Mouse (Mus musculus): ENCODE measurements at regions not wholly inside any gene's neighbourhood (a gene's known extent, or its start where the extent isn't known, plus 50 kb on each side); places are given as distances from the start of the nearest gene placed in this dataset.

GRCm38 (mm10) chr12:7192591-7192990 is 784.9 kb upstream of the Apob start:
- whole genome bisulfite sequencing = 64% methylated on average over 3 of the region's 3 CpGs
- no peak for ATAC-seq (ENCODE audit: low FRiP score, low read depth)

GRCm38 (mm10) chr12:7198098-7198497 is 779.4 kb upstream of the Apob start:
- DNase-seq (ENCODE audit: low spot score) (no peak), ATAC-seq (ENCODE audit: low FRiP score, low read depth) (no peak)
- Histone ChIP-seq H3K36me3 (ENCODE audit: control insufficient read depth, insufficient read depth, low read length) (no peaks in the 10 kb centered on the region), H3K9me3 (ENCODE audit: control insufficient read depth, low read length) (no peaks in the 10 kb centered on the region), H3K4me1 (ENCODE audit: control insufficient read depth, insufficient read depth, low read length) (no peaks in the 10 kb centered on the region), H3K4me3 (replicated peaks; ENCODE audit: low read length) (no peak overlapping the region), H3K27ac (replicated peaks; ENCODE audit: low read depth, low read length) (no peak overlapping the region), H3K4me2 (replicated peaks; ENCODE audit: low read depth, low read length, severe bottlenecking) (no peak overlapping the region), H3K9ac (ENCODE audit: low read depth, low read length, severe bottlenecking) (no peak overlapping the region), H3K27me3 (ENCODE audit: control insufficient read depth, insufficient read depth, low read length) (no peaks in the 10 kb centered on the region)
- TF ChIP-seq POLR2A (IDR thresholded peaks at IDR 0.05; ENCODE audit: borderline replicate concordance, extremely low read depth, insufficient read depth, insufficient read length) = no peak

More at GRCm38 (mm10) chr12:7192591-7192990, 784.9 kb upstream of the Apob start:
- Histone ChIP-seq H3K27me3 (ENCODE audit: control insufficient read depth, insufficient read depth, low read length) (no peaks in the 10 kb centered on the region), H3K4me1 (ENCODE audit: control insufficient read depth, insufficient read depth, low read length) (no peaks in the 10 kb centered on the region), H3K9me3 (ENCODE audit: control insufficient read depth, low read length) (no peaks in the 10 kb centered on the region), H3K27ac (replicated peaks; ENCODE audit: low read depth, low read length) (no peak overlapping the region), H3K9ac (ENCODE audit: low read depth, low read length, severe bottlenecking) (no peak overlapping the region), H3K4me2 (replicated peaks; ENCODE audit: low read depth, low read length, severe bottlenecking) (no peak overlapping the region), H3K36me3 (ENCODE audit: control insufficient read depth, insufficient read depth, low read length) (no peaks in the 10 kb centered on the region), H3K4me3 (replicated peaks; ENCODE audit: low read length) (no peak overlapping the region)
- DNase-seq (ENCODE audit: low spot score) = no peak
- no peak for TF ChIP-seq POLR2A (IDR thresholded peaks at IDR 0.05; ENCODE audit: borderline replicate concordance, extremely low read depth, insufficient read depth, insufficient read length)

DNA sequence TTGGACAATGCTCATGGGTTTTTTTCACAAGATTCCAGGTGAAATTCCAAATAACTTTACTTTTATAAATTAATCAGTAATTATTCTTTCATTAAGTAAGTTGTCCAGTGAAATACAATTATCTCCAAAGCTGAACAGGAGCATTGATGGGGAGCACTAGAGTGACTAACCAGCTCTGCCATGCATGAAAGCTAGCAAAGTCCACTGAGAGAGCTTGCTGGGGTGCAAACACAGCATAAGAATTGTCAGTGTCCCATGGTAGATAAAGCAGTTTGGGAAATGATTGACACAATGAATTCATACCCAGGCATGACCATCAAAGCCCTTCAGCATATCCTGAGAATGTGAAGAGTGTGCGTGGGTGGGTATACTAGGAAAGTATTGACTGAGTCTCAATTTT is 776.6 kb upstream of the Apob start:
- no peak for TF ChIP-seq POLR2A (IDR thresholded peaks at IDR 0.05; ENCODE audit: borderline replicate concordance, extremely low read depth, insufficient read depth, insufficient read length)
- 89% methylated on average over 1 of the region's 1 CpGs for WGBS

DNA sequence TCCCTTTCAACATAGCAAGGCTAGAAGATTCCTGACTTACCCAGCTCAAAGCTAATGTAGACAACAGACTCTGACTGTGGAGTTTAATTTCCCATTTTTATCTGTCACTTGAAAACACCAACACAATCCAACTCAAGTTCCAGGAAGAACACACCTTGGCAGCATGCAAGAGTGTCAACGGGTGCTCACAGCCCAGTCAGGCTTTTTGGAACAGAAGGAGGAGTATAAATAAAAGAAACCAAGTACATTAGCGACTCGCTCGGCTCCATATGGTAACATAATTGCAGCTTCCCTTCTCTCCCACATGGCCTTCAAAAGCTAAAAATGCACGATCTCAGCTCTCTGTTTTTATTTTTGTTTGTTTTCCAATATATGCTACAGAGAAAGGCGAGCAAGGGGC is 761.8 kb upstream of the Apob start:
- Histone ChIP-seq H3K4me3 (replicated peaks; ENCODE audit: low read length) (no peak overlapping the region), H3K4me1 (ENCODE audit: control insufficient read depth, insufficient read depth, low read length) (no peaks in the 10 kb centered on the region), H3K36me3 (ENCODE audit: control insufficient read depth, insufficient read depth, low read length) (no peaks in the 10 kb centered on the region), H3K9ac (ENCODE audit: low read depth, low read length, severe bottlenecking) (no peak overlapping the region), H3K4me2 (replicated peaks; ENCODE audit: low read depth, low read length, severe bottlenecking) (no peak overlapping the region), H3K27ac (replicated peaks; ENCODE audit: low read depth, low read length) (no peak overlapping the region), H3K27me3 (ENCODE audit: control insufficient read depth, insufficient read depth, low read length) (no peaks in the 10 kb centered on the region), H3K9me3 (ENCODE audit: control insufficient read depth, low read length) (no peaks in the 10 kb centered on the region)
- ATAC-seq (ENCODE audit: low FRiP score, low read depth) = no peak
- DNase-seq (ENCODE audit: low spot score) = no peak
- TF ChIP-seq POLR2A (IDR thresholded peaks at IDR 0.05; ENCODE audit: borderline replicate concordance, extremely low read depth, insufficient read depth, insufficient read length) = no peak
- 70% methylated on average over 6 of the region's 6 CpGs for WGBS

More for the DNA sequence above, 776.6 kb upstream of the Apob start:
- DNase-seq (ENCODE audit: low spot score) = no peak
- H3K9ac ChIP-seq (ENCODE audit: low read depth, low read length, severe bottlenecking) = no peak overlapping the region
- H3K4me3 ChIP-seq (replicated peaks; ENCODE audit: low read length) = no peak overlapping the region
- no peaks in the 10 kb centered on the region for H3K9me3 ChIP-seq (ENCODE audit: control insufficient read depth, low read length)
- H3K27ac ChIP-seq (replicated peaks; ENCODE audit: low read depth, low read length) = no peak overlapping the region
- H3K27me3 ChIP-seq (ENCODE audit: control insufficient read depth, insufficient read depth, low read length) = no peaks in the 10 kb centered on the region
- no peaks in the 10 kb centered on the region for H3K4me1 ChIP-seq (ENCODE audit: control insufficient read depth, insufficient read depth, low read length)
- no peak overlapping the region for H3K4me2 ChIP-seq (replicated peaks; ENCODE audit: low read depth, low read length, severe bottlenecking)
- H3K36me3 ChIP-seq (ENCODE audit: control insufficient read depth, insufficient read depth, low read length) = no peaks in the 10 kb centered on the region
- no peak for ATAC-seq (ENCODE audit: low FRiP score, low read depth)

GRCm38 (mm10) chr12:7217499-7217898 is 759.9 kb upstream of the Apob start:
- Histone ChIP-seq H3K4me3 (replicated peaks; ENCODE audit: low read length) (no peak overlapping the region), H3K4me1 (ENCODE audit: control insufficient read depth, insufficient read depth, low read length) (no peaks in the 10 kb centered on the region), H3K36me3 (ENCODE audit: control insufficient read depth, insufficient read depth, low read length) (no peaks in the 10 kb centered on the region), H3K9me3 (ENCODE audit: control insufficient read depth, low read length) (no peaks in the 10 kb centered on the region), H3K27me3 (ENCODE audit: control insufficient read depth, insufficient read depth, low read length) (no peaks in the 10 kb centered on the region), H3K4me2 (replicated peaks; ENCODE audit: low read depth, low read length, severe bottlenecking) (no peak overlapping the region), H3K9ac (ENCODE audit: low read depth, low read length, severe bottlenecking) (no peak overlapping the region), H3K27ac (replicated peaks; ENCODE audit: low read depth, low read length) (no peak overlapping the region)
- WGBS = 54% methylated on average over 3 of the region's 3 CpGs
- no peak for TF ChIP-seq POLR2A (IDR thresholded peaks at IDR 0.05; ENCODE audit: borderline replicate concordance, extremely low read depth, insufficient read depth, insufficient read length)
- ATAC-seq (ENCODE audit: low FRiP score, low read depth) (no peak), DNase-seq (ENCODE audit: low spot score) (no peak)

DNA sequence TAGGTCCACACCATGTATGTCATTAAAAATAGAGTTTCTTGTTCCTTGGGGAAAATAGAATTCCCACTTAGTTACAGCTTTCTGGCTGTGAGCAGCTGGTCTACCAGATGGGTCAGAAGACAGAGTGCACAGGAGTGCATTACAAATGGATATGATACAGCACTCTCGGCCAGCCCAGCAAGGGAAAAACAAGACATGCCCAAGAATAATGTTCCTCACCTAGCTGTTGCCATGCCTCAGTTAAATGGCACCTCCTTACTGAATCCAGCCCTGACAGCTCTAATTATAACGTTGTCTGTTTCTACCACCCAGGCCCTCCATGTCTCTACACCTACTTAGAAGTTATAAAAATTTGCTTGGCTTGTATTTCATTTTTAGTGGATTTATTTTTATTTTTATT is 749.3 kb upstream of the Apob start:
- H3K4me2 ChIP-seq (replicated peaks; ENCODE audit: low read depth, low read length, severe bottlenecking) = no peak overlapping the region
- ATAC-seq (ENCODE audit: low FRiP score, low read depth) (no peak), DNase-seq (ENCODE audit: low spot score) (no peak)
- H3K9me3 ChIP-seq (ENCODE audit: control insufficient read depth, low read length) = no peaks in the 10 kb centered on the region
- no peak overlapping the region for H3K4me3 ChIP-seq (replicated peaks; ENCODE audit: low read length)
- no peaks in the 10 kb centered on the region for H3K4me1 ChIP-seq (ENCODE audit: control insufficient read depth, insufficient read depth, low read length)
- TF ChIP-seq POLR2A (IDR thresholded peaks at IDR 0.05; ENCODE audit: borderline replicate concordance, extremely low read depth, insufficient read depth, insufficient read length) = no peak
- 64% methylated on average over 2 of the region's 2 CpGs for WGBS
- no peaks in the 10 kb centered on the region for H3K27me3 ChIP-seq (ENCODE audit: control insufficient read depth, insufficient read depth, low read length)
- H3K36me3 ChIP-seq (ENCODE audit: control insufficient read depth, insufficient read depth, low read length) = no peaks in the 10 kb centered on the region
- no peak overlapping the region for H3K27ac ChIP-seq (replicated peaks; ENCODE audit: low read depth, low read length)
- H3K9ac ChIP-seq (ENCODE audit: low read depth, low read length, severe bottlenecking) = no peak overlapping the region
